Mouse (Mus musculus) liver, embryonic 14.5 days (tissue): ENCODE results near the gene Lipm. TPM values are rescaled to one million over a fixed set of nuclear protein-coding genes. Genes with fewer than 3 reads are reported as not detected.

Experiments
- ATAC-seq: fragments of 200-750 bp; cut with Nextera tagmentation; 2 replicates; pipeline ENCODE4 v1.8.0; 2017; ENCODE audit warnings: moderate number of reproducible peaks, mild to moderate bottlenecking, moderate library complexity; ENCODE audit not compliant: insufficient read depth
- DNase-seq, 3 experiments: peaks; one replicate each; pipeline ENCODE4 v3.0.0-alpha.2; 2012 to 2013; ENCODE audit warnings: low read depth in 3 of 3, low spot score in 3 of 3
- H3K27ac ChIP-seq: fragments of 300-500 bp; sonication (generic); 2 replicates; pipeline ENCODE4 v1.5.1; 2014; ENCODE audit warnings: moderate library complexity, mild to moderate bottlenecking, control low read depth, inconsistent platforms
- H3K27me3 ChIP-seq: fragments of 300-500 bp; sonication (generic); 2 replicates; pipeline ENCODE4 v1.6.1; 2014; ENCODE audit warnings: mild to moderate bottlenecking, low read length, moderate library complexity; ENCODE audit not compliant: control insufficient read depth, insufficient read depth
- H3K36me3 ChIP-seq: fragments of 300-500 bp; sonication (generic); replicated peaks from 2 replicates; pipeline ENCODE4 v1.6.1; 2014; ENCODE audit warnings: low read depth; ENCODE audit not compliant: control insufficient read depth, insufficient read depth
- H3K4me1 ChIP-seq, 2 experiments: fragments of 200-500 bp in 1 of 2; fragments of 300-500 bp in 1 of 2; sonication (generic) in 1 of 2; replicated peaks; 2 replicates each; pipeline ENCODE4 v1.6.1; 2012 to 2014; ENCODE audit warnings: antibody characterized with exemption in 1 of 2, inconsistent platforms in 1 of 2, low read length in 1 of 2; ENCODE audit not compliant: control insufficient read depth in 2 of 2, insufficient read depth in 2 of 2
- H3K4me2 ChIP-seq: fragments of 300-500 bp; sonication (generic); 2 replicates; pipeline ENCODE4 v1.6.1; 2014; ENCODE audit warnings: low read depth, mild to moderate bottlenecking, control low read depth, moderate library complexity
- H3K4me3 ChIP-seq, 2 experiments: fragments of 200-500 bp in 1 of 2; fragments of 300-500 bp in 1 of 2; sonication (generic) in 1 of 2; 2 replicates each; pipeline ENCODE4 v1.5.1; 2012 to 2014; ENCODE audit warnings: low read depth in 2 of 2, low read length in 2 of 2, mild to moderate bottlenecking in 2 of 2, control low read depth in 1 of 2, inconsistent platforms in 1 of 2, moderate library complexity in 1 of 2; ENCODE audit not compliant: insufficient read depth in 1 of 2
- H3K9ac ChIP-seq: fragments of 300-500 bp; sonication (generic); replicated peaks from 2 replicates; pipeline ENCODE4 v1.6.1; 2014; ENCODE audit warnings: mild to moderate bottlenecking, control low read depth, moderate library complexity
- H3K9me3 ChIP-seq: fragments of 300-500 bp; sonication (generic); 2 replicates; pipeline ENCODE4 v1.6.1; 2016; ENCODE audit warnings: low read length, mixed read lengths; ENCODE audit not compliant: control insufficient read depth
- CTCF ChIP-seq: IDR thresholded peaks from 2 replicates; pipeline ENCODE4 v1.5.1; 2016; ENCODE audit warnings: antibody characterized with exemption, low read depth, control low read depth
- EP300 ChIP-seq: IDR thresholded peaks from 2 replicates; pipeline ENCODE4 v1.6.1; 2016; ENCODE audit warnings: antibody characterized with exemption, low read depth
- WGBS: fragments of 180-500 bp; shearing (Covaris S2); extraction: QIAGEN DNeasy Blood & Tissue Kit; methylation state at CpG from one replicate; pipeline ENCODE4 v1.1.7; 2014; ENCODE audit not compliant: insufficient replicate concordance; 5-methylcytosine and 5-hydroxymethylcytosine counted together
- polyA plus RNA-seq, 2 experiments: library from polyadenylated mRNA; depleted of rRNA in 1 of 2; stranded (reverse) in 1 of 2; unstranded in 1 of 2; fragments of >200 nt; fragmentation: Nextera tagmentation in 1 of 2; extraction: Ambion mirVana in 1 of 2; gene quantifications; 2 replicates each; pipeline versions ENCODE4 v1.2.1 to v1.2.3; 2012 to 2014

The Lipm gene
- polyA plus RNA-seq, 2 experiments, result not detected

DNA sequence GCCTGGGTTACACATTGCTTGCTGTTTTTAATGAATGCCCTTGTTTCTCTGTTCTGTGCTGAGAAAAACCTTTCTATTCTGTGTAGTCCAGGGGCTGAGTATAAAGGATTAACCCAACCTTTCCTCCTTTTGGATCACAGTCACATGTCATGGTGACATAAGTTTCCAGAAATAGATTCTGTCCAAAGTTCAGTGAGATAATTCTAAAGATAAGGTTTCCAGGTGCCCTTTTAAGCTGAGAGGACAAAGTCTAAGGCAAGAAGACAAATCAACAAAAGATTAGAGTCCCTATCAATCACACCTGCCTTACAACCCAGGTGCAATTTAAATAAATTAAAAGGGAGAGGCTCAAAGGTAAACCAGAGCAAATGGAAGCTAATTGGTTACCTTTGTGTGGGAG lies 26.5 kb upstream of the Lipm start:
- TF ChIP-seq CTCF, result no peak
- TF ChIP-seq EP300, result no peak
- H3K4me1 ChIP-seq, result no peaks in the 10 kb centered on the region
- no peaks in the 10 kb centered on the region for H3K27me3 ChIP-seq
- no peaks in the 10 kb centered on the region for H3K36me3 ChIP-seq
- no peak overlapping the region for H3K4me3 ChIP-seq
- DNase-seq (no peak), ATAC-seq (no peak)
- H3K9ac ChIP-seq, result no peak overlapping the region
- no peak overlapping the region for H3K4me2 ChIP-seq
- no peaks in the 10 kb centered on the region for H3K9me3 ChIP-seq
- no peak overlapping the region for H3K27ac ChIP-seq

GRCm38 (mm10) chr19:34078130-34078529 lies 22.6 kb upstream of the Lipm start:
- no peak for ATAC-seq
- Histone ChIP-seq H3K36me3 (no peaks in the 10 kb centered on the region), H3K9ac (no peak overlapping the region), H3K4me1 (no peaks in the 10 kb centered on the region), H3K9me3 (no peaks in the 10 kb centered on the region), H3K4me3 (no peak overlapping the region), H3K4me2 (no peak overlapping the region), H3K27me3 (no peaks in the 10 kb centered on the region), H3K27ac (no peak overlapping the region)
- no peak for DNase-seq
- WGBS, result 50% methylated on average over 2 of the region's 2 CpGs
- TF ChIP-seq CTCF, result no peak
- no peak for TF ChIP-seq EP300

DNA sequence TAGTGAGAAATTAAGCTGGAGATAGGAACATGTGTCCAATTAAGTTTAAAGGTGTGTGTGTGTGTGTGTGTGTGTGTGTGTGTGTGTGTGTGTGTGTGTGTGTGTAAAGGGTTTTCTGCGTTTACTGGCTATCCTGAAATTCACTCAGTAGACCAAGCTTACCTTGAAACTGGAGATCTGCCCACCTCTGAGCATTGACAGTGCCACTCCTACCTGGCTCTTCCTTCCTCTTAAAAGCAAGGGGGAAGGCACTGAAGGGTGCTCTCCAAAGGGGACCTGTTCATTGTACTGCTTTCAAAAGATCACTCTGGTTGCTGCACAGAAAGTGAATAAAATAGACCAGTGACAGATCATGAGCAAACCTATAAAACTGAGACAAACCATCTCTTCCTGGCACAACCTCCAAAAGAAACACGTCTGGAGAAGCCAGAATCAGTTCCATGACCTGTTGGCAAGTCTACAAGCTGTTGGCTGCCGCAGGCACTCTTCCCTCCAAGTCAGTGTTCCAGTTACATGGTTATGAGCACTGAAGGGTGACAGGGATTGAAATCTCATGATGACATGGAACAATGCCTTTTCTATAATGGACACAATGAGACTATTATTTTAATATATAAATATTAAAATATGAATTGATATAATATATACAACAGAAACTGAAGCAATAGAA lies 11.6 kb upstream of the Lipm start:
- H3K27me3 ChIP-seq, result no peaks in the 10 kb centered on the region
- WGBS, result 48% methylated on average over 3 of the region's 3 CpGs
- no peak overlapping the region for H3K4me2 ChIP-seq
- no peak overlapping the region for H3K27ac ChIP-seq
- H3K9ac ChIP-seq, result no peak overlapping the region
- H3K36me3 ChIP-seq, result no peaks in the 10 kb centered on the region
- H3K4me1 ChIP-seq, result no peaks in the 10 kb centered on the region
- DNase-seq (no peak), ATAC-seq (no peak)
- TF ChIP-seq CTCF, result no peak
- no peak for TF ChIP-seq EP300
- no peaks in the 10 kb centered on the region for H3K9me3 ChIP-seq
- no peak overlapping the region for H3K4me3 ChIP-seq

DNA sequence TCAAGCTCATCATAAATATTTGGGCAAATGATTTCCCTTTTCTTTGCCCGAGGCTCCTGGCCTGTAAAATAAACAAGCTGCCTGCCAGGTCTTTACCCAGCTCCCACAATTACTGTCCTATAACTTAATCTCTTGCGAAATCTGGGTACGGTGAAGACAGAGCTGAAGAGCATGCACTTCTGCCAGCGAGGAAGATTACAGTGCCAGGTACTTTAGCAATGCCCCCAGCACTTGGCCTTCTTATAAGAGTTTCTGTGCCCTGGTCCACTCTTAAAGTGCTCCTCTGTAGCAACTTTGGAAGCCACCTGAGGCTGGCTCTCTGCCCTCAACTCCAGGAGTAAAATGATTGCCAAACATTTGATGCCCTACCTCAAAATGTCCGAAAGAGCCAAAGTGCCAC lies 5.4 kb upstream of the Lipm start:
- H3K4me3 ChIP-seq, result no peak overlapping the region
- TF ChIP-seq EP300 (no peak), CTCF (no peak)
- no peak overlapping the region for H3K4me2 ChIP-seq
- no peaks in the 10 kb centered on the region for H3K4me1 ChIP-seq
- H3K36me3 ChIP-seq, result no peaks in the 10 kb centered on the region
- WGBS, result 54% methylated on average over 5 of the region's 5 CpGs
- H3K27me3 ChIP-seq, result no peaks in the 10 kb centered on the region
- ATAC-seq (no peak), DNase-seq (no peak)
- H3K9ac ChIP-seq, result no peak overlapping the region
- no peak overlapping the region for H3K27ac ChIP-seq
- no peaks in the 10 kb centered on the region for H3K9me3 ChIP-seq

DNA sequence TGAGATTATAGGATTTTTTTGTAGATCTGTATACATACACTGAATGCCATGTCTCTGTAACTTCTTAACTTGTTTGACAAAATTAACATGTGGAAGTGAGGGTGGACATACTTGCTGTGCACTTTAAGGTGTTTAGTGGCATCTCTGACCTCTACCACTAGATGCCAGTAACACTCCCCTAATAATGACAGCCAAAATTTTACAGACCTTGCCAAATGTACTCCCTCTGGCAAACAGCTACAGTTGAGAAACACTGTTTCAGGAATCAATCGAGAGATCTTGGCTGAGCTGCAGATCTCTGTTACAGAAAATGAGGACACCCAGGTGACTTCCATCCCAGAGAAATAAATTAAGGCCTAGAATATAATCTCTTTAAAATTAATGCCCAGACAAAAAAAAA lies 4.5 kb upstream of the Lipm start:
- DNase-seq (no peak), ATAC-seq (no peak)
- Histone ChIP-seq H3K9ac (no peak overlapping the region), H3K4me1 (no peaks in the 10 kb centered on the region), H3K4me3 (no peak overlapping the region), H3K4me2 (no peak overlapping the region), H3K27ac (no peak overlapping the region), H3K27me3 (no peaks in the 10 kb centered on the region), H3K36me3 (no peaks in the 10 kb centered on the region), H3K9me3 (no peaks in the 10 kb centered on the region)
- TF ChIP-seq CTCF (no peak), EP300 (no peak)
- WGBS, result 42% methylated on average over 1 of the region's 1 CpGs
